ENCODE assay signal across 19 mouse cellular contexts in the genomic region with DNA sequence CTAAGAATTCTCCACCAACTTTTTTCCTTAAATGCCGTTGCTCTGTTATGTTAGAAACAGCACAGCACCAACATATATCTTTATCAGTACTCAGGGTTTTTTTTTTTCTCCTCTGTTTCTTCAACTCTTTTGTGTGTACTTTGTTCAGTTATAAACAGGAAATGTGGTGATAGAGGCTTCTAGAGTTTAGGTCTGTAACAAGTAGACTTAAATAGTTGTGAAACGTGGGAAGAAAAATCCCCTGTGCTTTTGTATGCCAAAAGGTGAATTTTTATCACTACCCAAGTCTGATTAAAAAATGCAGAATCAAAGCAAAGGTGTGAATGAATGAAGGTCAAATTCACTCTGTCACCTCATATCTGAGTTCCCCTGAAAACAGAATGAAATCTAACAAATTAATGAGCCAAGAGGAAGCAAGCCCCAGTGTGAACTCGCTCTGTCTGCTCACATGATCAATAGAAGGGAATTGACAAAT. TPM values are rescaled to one million over a fixed set of nuclear protein-coding genes. Genes with fewer than 3 reads are reported as not detected.
"Had no signal": no experiment of that assay in that cellular context is flagged by ENCODE, and none has a peak within 500 bp of the region (broad histone marks: within the 10 kb centered on the region; RNA-seq: fewer than 3 reads in every experiment).

A gene (minus strand): TSS at position 51 of the 475 bp plus-strand sequence.

- ATAC-seq: liver, embryonic 12.5 days had no signal

- DNase-seq: kidney, adult 18-20 months; kidney, postnatal 14 days; layer of hippocampus, adult 9-11 months; layer of hippocampus, postnatal 36 days; lung, embryonic 14.5 days; lung, postnatal 10 days; lung, postnatal 4 days; midbrain, embryonic 14.5 days; retina, postnatal 1 day; right cerebral cortex, postnatal 4 days; spleen, adult 18-20 months; thymus, postnatal 14 days had no signal

RNA-seq across cellular contexts. Expression of the gene that starts here (rescaled TPM):
- polyA plus RNA-seq: kidney, embryonic 15.5 days; limb, embryonic 11.5 days; liver, embryonic 12.5 days; liver, embryonic 16.5 days; lung, embryonic 14.5 days; midbrain, embryonic 10.5 days; midbrain, embryonic 14.5 days; myocyte; neural tube, embryonic 12.5 days had no signal
